Mouse (Mus musculus) E14TG2a.4 (cell line): ENCODE measurements around the gene Casc3.

Source experiments
- H3K27me3 ChIP-seq: 2 replicates; pipeline ENCODE4 v1.6.1; 2014; ENCODE audit warnings: low read length, control low read depth; ENCODE audit not compliant: insufficient read depth
- H3K36me3 ChIP-seq: 2 replicates; pipeline ENCODE4 v1.6.1; 2014; ENCODE audit warnings: low read length, control low read depth; ENCODE audit not compliant: insufficient read depth
- H3K4me1 ChIP-seq: replicated peaks from 2 replicates; pipeline ENCODE4 v1.6.1; 2014; ENCODE audit warnings: low read depth, low read length, control low read depth
- H3K4me3 ChIP-seq: replicated peaks from 2 replicates; pipeline ENCODE4 v1.5.1; 2014; ENCODE audit warnings: mild to moderate bottlenecking, low read length
- H3K9me3 ChIP-seq: 2 replicates; pipeline ENCODE4 v1.6.1; 2014; ENCODE audit warnings: low read length, control low read depth
- CTCF ChIP-seq: conservative IDR thresholded peaks from 2 replicates; pipeline ENCODE4 v1.5.1; 2014; ENCODE audit warnings: low read length
- NANOG ChIP-seq: IDR thresholded peaks from 2 replicates; pipeline ENCODE4 v1.6.1; 2014; ENCODE audit warnings: borderline replicate concordance, low read length, mixed read lengths
- POU5F1 ChIP-seq: IDR thresholded peaks from 2 replicates; pipeline ENCODE4 v1.6.1; 2014; ENCODE audit warnings: low read length, borderline replicate concordance

Gene Casc3

DNA sequence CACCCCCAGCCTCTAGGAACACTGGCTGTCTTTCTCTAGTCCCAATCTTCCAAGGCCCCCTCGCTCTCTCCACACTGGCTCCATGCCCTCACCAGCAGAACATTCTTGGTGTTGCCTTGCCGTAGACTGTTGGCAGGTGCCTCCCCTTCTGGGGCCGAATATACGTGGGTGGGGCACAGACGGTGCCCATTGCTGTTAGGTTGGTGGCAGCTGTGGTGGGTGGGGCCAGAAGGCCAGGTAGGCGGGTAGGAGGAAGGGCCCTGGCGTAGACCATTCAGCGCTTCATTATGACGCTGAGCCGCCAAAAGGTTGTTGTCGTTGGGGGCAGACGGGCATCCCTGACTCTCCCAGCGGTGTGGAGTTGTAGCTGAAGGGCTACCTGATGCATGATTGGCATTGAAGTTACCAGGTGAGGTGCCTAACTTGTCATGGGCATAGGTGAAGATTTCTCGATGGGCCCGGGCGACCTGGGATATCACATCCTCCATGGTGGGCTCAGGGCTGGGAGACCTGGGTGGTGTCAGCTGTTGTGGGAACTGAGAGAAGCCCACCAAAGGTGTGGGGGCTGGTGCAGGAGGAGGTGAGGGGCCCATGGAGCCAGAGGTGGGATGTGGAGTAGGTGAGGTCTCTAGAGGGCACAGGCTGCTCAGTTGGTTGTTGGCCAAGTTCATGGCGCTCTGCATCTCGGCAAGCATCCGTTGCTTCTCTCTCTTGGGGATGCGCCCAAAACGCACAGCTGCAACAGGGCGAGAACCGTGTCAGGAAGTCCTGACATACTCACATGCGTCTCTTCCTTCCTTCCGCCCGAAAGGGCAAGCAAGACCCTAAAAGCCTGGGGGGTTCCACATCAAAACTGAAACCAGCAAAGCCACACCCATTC lies 34.4 kb upstream of the Casc3 start:
- H3K4me1 ChIP-seq: peaks cover 85% of the 10 kb centered on the region
- H3K36me3 ChIP-seq: peaks cover 49% of the 10 kb centered on the region
- peaks cover 29% of the 10 kb centered on the region for H3K27me3 ChIP-seq
- H3K4me3 ChIP-seq: no peak overlapping the region
- no peak for TF ChIP-seq POU5F1
- TF ChIP-seq CTCF: no peak
- TF ChIP-seq NANOG: no peak
- no peaks in the 10 kb centered on the region for H3K9me3 ChIP-seq

DNA sequence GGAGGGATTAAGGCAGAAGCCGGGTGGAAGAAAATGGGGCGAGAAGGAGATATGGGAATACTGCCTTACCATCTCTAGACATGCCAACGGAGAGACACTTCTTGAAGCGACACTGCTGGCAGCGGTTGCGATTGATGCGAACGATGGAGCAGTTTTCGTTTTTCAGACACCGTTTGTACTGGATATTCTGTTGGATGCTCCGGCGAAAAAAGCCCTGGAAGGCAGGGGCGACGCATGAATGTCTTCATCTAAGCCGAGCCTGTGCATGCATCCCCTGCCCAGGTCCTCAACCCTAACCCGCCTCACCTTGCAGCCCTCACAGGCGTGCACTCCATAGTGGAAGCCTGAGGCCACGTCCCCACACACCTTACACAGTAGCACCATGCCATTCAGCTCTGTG lies 33.6 kb upstream of the Casc3 start:
- peaks cover 86% of the 10 kb centered on the region for H3K4me1 ChIP-seq
- no peak for TF ChIP-seq POU5F1
- no peak for TF ChIP-seq CTCF
- no peak for TF ChIP-seq NANOG
- H3K4me3 ChIP-seq: no peak overlapping the region
- no peaks in the 10 kb centered on the region for H3K9me3 ChIP-seq
- peaks cover 49% of the 10 kb centered on the region for H3K36me3 ChIP-seq
- H3K27me3 ChIP-seq: peaks cover 29% of the 10 kb centered on the region

DNA sequence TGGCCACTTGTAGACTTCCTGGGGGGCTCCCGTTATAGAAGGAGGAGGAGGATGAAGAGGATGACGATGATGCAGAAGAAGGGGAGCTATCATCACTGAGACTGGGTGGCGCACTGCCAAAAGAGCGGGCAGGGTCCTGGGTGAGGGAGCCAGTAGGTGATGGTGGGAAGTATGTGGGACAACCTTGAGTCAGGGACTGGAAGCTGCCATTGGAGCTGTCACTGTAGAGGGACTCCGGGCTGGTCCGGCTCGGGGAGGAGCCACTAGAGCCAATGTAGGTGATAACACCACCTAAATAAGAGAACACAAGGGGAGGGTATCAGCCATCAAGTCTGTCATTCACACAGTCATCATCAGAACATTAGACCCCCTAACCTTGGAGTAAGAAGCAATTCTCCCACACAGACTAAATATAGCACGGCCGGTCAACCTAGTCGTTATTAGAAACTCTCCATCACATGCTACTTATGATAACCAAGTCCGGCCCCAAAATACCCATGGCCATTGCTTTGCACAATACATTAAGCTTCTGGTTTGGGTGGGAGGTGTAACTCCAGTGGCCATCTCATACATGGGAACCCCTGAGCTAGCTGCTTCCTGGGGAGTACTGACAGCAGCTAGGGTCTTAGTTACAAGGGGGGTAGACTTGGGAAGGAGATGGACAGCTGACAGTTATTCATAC lies 32.7 kb upstream of the Casc3 start:
- no peak overlapping the region for H3K4me3 ChIP-seq
- TF ChIP-seq POU5F1: no peak
- no peak for TF ChIP-seq NANOG
- no peak for TF ChIP-seq CTCF
- peaks cover 87% of the 10 kb centered on the region for H3K4me1 ChIP-seq
- H3K36me3 ChIP-seq: peaks cover 49% of the 10 kb centered on the region
- peaks cover 29% of the 10 kb centered on the region for H3K27me3 ChIP-seq
- H3K9me3 ChIP-seq: no peaks in the 10 kb centered on the region

DNA sequence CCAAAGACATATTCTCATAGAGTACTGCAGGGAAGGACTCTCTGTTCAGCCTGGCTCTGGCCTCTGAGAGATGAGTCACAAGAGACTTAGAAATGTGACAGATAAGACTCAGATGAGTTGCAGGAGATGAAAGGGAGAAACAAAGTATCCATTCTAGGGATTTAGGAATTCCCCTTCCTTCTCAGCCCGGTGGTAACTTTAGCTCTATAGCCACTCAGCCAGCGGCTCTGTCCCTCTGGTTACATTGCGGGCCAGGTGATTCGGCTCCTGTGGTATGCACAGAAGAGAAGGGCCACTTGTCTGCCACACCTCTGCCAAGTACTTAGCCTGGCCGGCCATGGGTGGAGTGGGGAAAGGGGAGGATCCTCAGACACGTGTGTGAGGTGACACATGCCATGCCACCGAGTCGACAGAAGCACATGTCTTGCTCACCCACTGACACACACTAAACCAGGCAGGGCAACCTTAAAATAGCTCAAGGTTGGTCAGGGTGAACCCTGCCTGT lies 32.0 kb upstream of the Casc3 start:
- Histone ChIP-seq H3K36me3 (peaks cover 49% of the 10 kb centered on the region), H3K4me1 (peaks cover 87% of the 10 kb centered on the region), H3K4me3 (no peak overlapping the region), H3K9me3 (no peaks in the 10 kb centered on the region), H3K27me3 (peaks cover 29% of the 10 kb centered on the region)
- TF ChIP-seq CTCF (no peak), POU5F1 (no peak), NANOG (no peak)

DNA sequence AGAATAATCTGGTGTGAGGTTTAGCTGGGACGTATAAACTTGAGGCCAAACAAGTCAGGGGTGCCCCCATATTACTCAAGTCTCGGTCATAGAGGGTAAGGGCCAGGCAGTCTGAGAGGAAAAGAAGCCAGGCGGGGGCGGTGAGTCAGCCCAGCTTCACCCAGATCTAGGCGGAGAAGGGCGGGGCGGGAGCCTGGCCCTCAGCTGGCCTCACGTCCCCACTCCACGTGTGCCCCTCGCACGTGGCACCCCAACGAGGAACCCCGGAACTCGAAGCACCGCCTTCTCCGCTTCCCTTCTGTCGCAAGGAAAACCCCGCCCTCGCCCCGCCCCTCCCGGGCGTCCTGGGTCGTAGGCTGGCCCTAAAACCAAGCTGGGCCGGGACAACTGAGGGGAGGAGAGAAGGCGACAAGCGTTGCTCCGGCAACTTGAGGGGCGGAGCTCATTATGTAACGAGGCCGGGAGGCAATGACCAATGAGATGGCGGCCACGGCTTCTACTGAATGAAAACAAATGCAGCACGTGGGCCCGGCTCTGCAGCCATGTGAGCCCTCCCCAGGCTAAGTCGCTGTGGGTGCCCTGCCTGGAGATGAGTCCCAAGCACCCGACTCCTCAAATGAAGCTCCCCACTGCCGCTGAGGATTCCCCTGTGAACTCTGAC lies 30.9 kb upstream of the Casc3 start:
- Histone ChIP-seq H3K4me3 (peak overlapping the region; percentile 79), H3K4me1 (peaks cover 80% of the 10 kb centered on the region), H3K9me3 (no peaks in the 10 kb centered on the region), H3K36me3 (peaks cover 40% of the 10 kb centered on the region), H3K27me3 (peaks cover 26% of the 10 kb centered on the region)
- TF ChIP-seq NANOG (no peak), CTCF (no peak), POU5F1 (no peak)

DNA sequence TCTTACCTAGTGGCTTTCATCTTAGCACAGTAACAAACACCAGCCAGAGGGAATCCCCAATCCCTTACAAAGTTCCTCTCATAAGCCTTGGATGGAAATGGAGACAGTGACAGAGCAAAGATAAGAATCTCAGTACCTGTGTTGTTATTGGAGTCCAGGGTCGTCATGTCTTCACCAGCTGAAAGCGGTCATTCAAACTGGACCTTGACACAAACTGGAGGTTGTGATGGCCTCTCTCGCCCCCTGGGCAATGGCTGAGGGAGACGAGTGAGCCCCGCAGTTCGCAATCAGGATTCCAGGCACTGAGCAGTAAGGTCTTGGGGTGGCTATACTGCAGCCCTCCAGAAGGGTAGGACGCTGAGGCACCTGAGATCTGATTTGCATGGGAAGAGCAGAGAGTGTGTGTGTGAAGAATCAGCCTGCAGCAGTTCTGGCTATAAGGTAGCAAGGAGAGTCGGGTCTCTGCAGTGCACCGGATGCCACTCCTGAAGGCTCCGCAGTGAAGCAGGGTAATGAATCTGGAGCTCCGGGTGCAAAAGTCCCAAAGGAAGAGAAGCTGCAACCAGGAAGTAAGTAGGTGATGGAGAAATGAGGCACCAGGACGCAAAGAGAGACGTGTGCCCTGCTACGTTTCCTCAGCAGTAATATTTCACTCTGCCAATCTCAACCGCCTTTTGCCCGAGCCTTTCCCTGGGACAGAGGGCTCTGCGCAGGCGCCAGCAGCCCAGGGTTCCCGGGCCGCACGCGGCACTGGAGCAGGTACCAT lies 29.9 kb upstream of the Casc3 start, which contains the start of gene Nr1d1:
Nr1d1 (minus strand) TSS at position 752 of the 766 bp plus-strand sequence.
- H3K27me3 ChIP-seq: peaks cover 23% of the 10 kb centered on the region
- TF ChIP-seq POU5F1: no peak
- TF ChIP-seq CTCF: no peak
- TF ChIP-seq NANOG: no peak

DNA sequence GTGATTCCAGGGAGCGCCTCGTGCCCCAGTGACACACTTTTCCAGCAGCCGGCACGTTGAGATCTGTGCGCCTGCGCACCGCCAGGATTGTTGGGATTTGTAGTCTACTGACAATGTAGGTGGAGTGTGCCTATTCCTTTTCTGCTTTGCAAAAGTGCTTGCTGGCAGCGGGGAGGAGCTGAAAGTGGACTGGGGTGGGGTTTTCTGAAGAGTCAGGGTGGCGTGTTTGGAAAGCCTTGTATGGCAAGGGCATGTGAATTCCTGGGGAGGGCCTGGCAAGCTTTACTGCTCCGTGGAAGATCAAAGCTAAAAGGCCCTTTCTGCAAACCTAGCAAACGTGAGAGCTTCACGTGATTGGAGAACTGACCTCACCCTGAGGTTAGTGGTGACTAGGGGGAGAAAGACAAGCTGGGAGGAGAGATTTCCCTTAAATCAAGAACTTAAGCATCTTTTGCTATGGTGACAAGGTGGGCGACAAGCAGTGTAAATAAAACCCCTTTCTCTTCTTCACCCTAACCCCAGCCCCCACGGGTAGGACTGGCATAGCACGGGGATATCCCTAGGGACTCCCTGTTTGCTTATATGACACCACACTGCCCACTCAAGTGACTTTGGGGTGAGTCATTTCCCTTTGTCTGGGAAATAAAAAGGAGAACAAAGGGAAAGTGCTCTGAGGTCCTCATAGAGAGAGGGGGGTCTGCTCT lies 29.2 kb upstream of the Casc3 start:
- Histone ChIP-seq H3K9me3 (no peaks in the 10 kb centered on the region), H3K36me3 (peaks cover 22% of the 10 kb centered on the region), H3K27me3 (peaks cover 23% of the 10 kb centered on the region), H3K4me1 (peaks cover 77% of the 10 kb centered on the region), H3K4me3 (peak overlapping the region; percentile 79)
- TF ChIP-seq NANOG (no peak), CTCF (no peak), POU5F1 (no peak)

More for the DNA sequence above, 29.9 kb upstream of the Casc3 start, which contains the start of gene Nr1d1:
- H3K4me1 ChIP-seq: peaks cover 77% of the 10 kb centered on the region
- H3K9me3 ChIP-seq: no peaks in the 10 kb centered on the region
- peaks cover 30% of the 10 kb centered on the region for H3K36me3 ChIP-seq
- H3K4me3 ChIP-seq: peak within 1 kb of the TSS; percentile 79
